Mouse (Mus musculus) liver, adult (tissue): ENCODE results near the gene Ctsl.

Source experiments
- GATA4 ChIP-seq: IDR thresholded peaks from 2 replicates; pipeline ENCODE4 v1.6.1; 2014; ENCODE audit warnings: mild to moderate bottlenecking, low read length; ENCODE audit not compliant: insufficient replicate concordance

The Ctsl gene

GRCm38 (mm10) chr13:64370173-64370940 is at the start of gene Ctsl:
Gene Ctsl (minus strand): TSS chr13:64370890.
- peak; percentile 15; the same call in 1 of the 2 replicates for TF ChIP-seq GATA4

GRCm38 (mm10) chr13:64416955-64417601 is 46.4 kb upstream of the Ctsl start:
- TF ChIP-seq GATA4: no peak

GRCm38 (mm10) chr13:64415659-64416058 is 45.0 kb upstream of the Ctsl start:
- no peak for TF ChIP-seq GATA4

- no peak for TF ChIP-seq GATA4
Measured at GRCm38 (mm10) chr13:64412752-64413257, 42.1 kb upstream of the Ctsl start.

GRCm38 (mm10) chr13:64411282-64411681 is 40.6 kb upstream of the Ctsl start:
- TF ChIP-seq GATA4: no peak

- TF ChIP-seq GATA4: no peak
Measured at GRCm38 (mm10) chr13:64410604-64411003, 39.9 kb upstream of the Ctsl start.

GRCm38 (mm10) chr13:64407992-64408391 is 37.3 kb upstream of the Ctsl start:
- no peak for TF ChIP-seq GATA4

- TF ChIP-seq GATA4: no peak
Measured at GRCm38 (mm10) chr13:64405550-64405949, 34.9 kb upstream of the Ctsl start.

GRCm38 (mm10) chr13:64403519-64403918 is 32.8 kb upstream of the Ctsl start:
- peak; percentile 75; the same call in 1 of the 2 replicates for TF ChIP-seq GATA4

- no peak for TF ChIP-seq GATA4
Measured at GRCm38 (mm10) chr13:64402951-64403460, 32.3 kb upstream of the Ctsl start.

GRCm38 (mm10) chr13:64402504-64402949 is 31.8 kb upstream of the Ctsl start:
- TF ChIP-seq GATA4: peak; percentile 41; the same call in 1 of the 2 replicates

GRCm38 (mm10) chr13:64402006-64402405 is 31.3 kb upstream of the Ctsl start:
- no peak for TF ChIP-seq GATA4

- no peak for TF ChIP-seq GATA4
Measured at GRCm38 (mm10) chr13:64400801-64401361, 30.2 kb upstream of the Ctsl start.

- no peak for TF ChIP-seq GATA4
Measured at GRCm38 (mm10) chr13:64399906-64400305, 29.2 kb upstream of the Ctsl start.

- TF ChIP-seq GATA4: peak; percentile 96
Measured at GRCm38 (mm10) chr13:64398065-64398464, 27.4 kb upstream of the Ctsl start.
